ENCODE assay signal across 8 mouse cellular contexts in genomic region chr10:12826760-12827281, GRCm38 (mm10). TPM values are rescaled to one million over a fixed set of nuclear protein-coding genes. Genes with fewer than 3 reads are reported as not detected.
DNase-seq lines count a peak whose midpoint lies in the region; ATAC-seq and TF ChIP-seq lines count a peak whose summit lies in the region.

No protein-coding gene starts in this region.

- 62% methylated on average over 6 of the region's 6 CpGs for WGBS in limb, embryonic 13.5 days
- WGBS in limb, embryonic 10.5 days, result 66% methylated on average over 6 of the region's 6 CpGs
- WGBS in lung, postnatal 0 days, result 40% methylated on average over 6 of the region's 6 CpGs

- 0 out of 2 replicates have a peak overlapping the region, but pooled peaks have one; percentile 11 for H3K4me2 ChIP-seq in limb, embryonic 13.5 days (replicated peaks)
- peak overlapping the region; percentile 33 for H3K4me2 ChIP-seq in lung, postnatal 0 days (replicated peaks; ENCODE audit: low read depth, low read length)

- intact Hi-C loops in gastrocnemius, postnatal 14 days (cut with DNase I; ENCODE audit: low total_unique reads), result no loop called here

- DNase-seq in limb, embryonic 10.5 days (ENCODE audit: low spot score), result no peak
- peak; percentile 43 for DNase-seq in kidney, postnatal 14 days
- peak; percentile 56 for DNase-seq in lung, postnatal 0 days (ENCODE audit: low spot score)
- no peak for DNase-seq in right cerebral cortex, adult 18-20 months
- no peak for DNase-seq in thymus, postnatal 0 days (ENCODE audit: low spot score)
- no peak for DNase-seq in gastrocnemius, postnatal 14 days

- ATAC-seq in limb, embryonic 13.5 days (ENCODE audit: low FRiP score, low read depth), result no peak
- ATAC-seq in common myeloid progenitor, adult 5-6 weeks (replicated peaks; ENCODE audit: low read depth, poor library complexity, severe bottlenecking), result peak; percentile 62
- peak; percentile 84 for ATAC-seq in lung, postnatal 0 days

- no peak for TF ChIP-seq CTCF in lung, postnatal 0 days (IDR thresholded peaks at IDR 0.05)

- H3K4me3 ChIP-seq in limb, embryonic 13.5 days, result no peak overlapping the region
- no peak overlapping the region for H3K4me3 ChIP-seq in limb, embryonic 10.5 days
- no peak overlapping the region for H3K4me3 ChIP-seq in lung, postnatal 0 days (ENCODE audit: low read depth, low read length)

- H3K4me1 ChIP-seq in limb, embryonic 13.5 days, result peaks cover 26% of the 10 kb centered on the region
- H3K4me1 ChIP-seq in limb, embryonic 10.5 days, result peaks cover 12% of the 10 kb centered on the region; the same call in 1 of the 2 replicates
- H3K4me1 ChIP-seq in lung, postnatal 0 days (ENCODE audit: insufficient read depth, low read depth, low read length), result peaks cover 32% of the 10 kb centered on the region

- no peak overlapping the region for H3K27ac ChIP-seq in limb, embryonic 13.5 days
- no peak overlapping the region for H3K27ac ChIP-seq in limb, embryonic 10.5 days
- H3K27ac ChIP-seq in lung, postnatal 0 days (ENCODE audit: low read length), result peak overlapping the region; percentile 75

- no peaks in the 10 kb centered on the region for H3K27me3 ChIP-seq in limb, embryonic 13.5 days
- H3K27me3 ChIP-seq in limb, embryonic 10.5 days (ENCODE audit: low read depth, poor library complexity, severe bottlenecking), result no peaks in the 10 kb centered on the region
- no peaks in the 10 kb centered on the region for H3K27me3 ChIP-seq in lung, postnatal 0 days (replicated peaks; ENCODE audit: insufficient read depth, low read length)

- TF ChIP-seq EP300 in lung, postnatal 0 days (IDR thresholded peaks at IDR 0.05), result peak; percentile 51; the same call in 1 of the 2 replicates

- H3K9ac ChIP-seq in limb, embryonic 13.5 days, result no peak overlapping the region
- H3K9ac ChIP-seq in lung, postnatal 0 days (replicated peaks; ENCODE audit: low read depth), result no peak overlapping the region

- no peaks in the 10 kb centered on the region for H3K36me3 ChIP-seq in limb, embryonic 13.5 days
- H3K36me3 ChIP-seq in limb, embryonic 10.5 days, result no peaks in the 10 kb centered on the region
- no peaks in the 10 kb centered on the region for H3K36me3 ChIP-seq in lung, postnatal 0 days (ENCODE audit: insufficient read depth, low read length)

- H3K9me3 ChIP-seq in limb, embryonic 13.5 days, result no peaks in the 10 kb centered on the region
- H3K9me3 ChIP-seq in limb, embryonic 10.5 days (replicated peaks), result no peaks in the 10 kb centered on the region
- no peaks in the 10 kb centered on the region for H3K9me3 ChIP-seq in lung, postnatal 0 days (ENCODE audit: low read length)

RNA-seq across cellular contexts. Expression of gene Utrn, which starts 42.3 kb away (rescaled TPM):
- polyA plus RNA-seq in limb, embryonic 13.5 days (2015; fragmentation: Nextera tagmentation; extraction: Ambion mirVana), result 89.9 and 90.2 TPM in 2 replicates
- 40.2 and 49.0 TPM in 2 replicates for polyA plus RNA-seq in limb, embryonic 10.5 days (2016; fragmentation: Nextera tagmentation; extraction: Ambion mirVana)
- total RNA-seq in common myeloid progenitor, adult 5-6 weeks (2017), result 45.9 and 46.5 TPM in 2 replicates
- polyA plus RNA-seq in lung, postnatal 0 days (2015; fragmentation: Nextera tagmentation; extraction: Ambion mirVana), result 88.4 and 107 TPM in 2 replicates
- 54.3 and 84.8 TPM in 2 replicates for polyA plus RNA-seq in thymus, postnatal 0 days (2015; fragmentation: Nextera tagmentation; extraction: Ambion mirVana)
- total RNA-seq in gastrocnemius, postnatal 14 days (2021), result 10 to 100 TPM; 37.1 to 44.7 TPM

Comparison
In these comparisons a context has a peak if more than half of its experiments do, and no peak if none do; other contexts are left out.
1. DNase-seq: peak in kidney, postnatal 14 days (single experiment) and lung, postnatal 0 days (single experiment); none in limb, embryonic 10.5 days (single experiment), right cerebral cortex, adult 18-20 months (single experiment), thymus, postnatal 0 days (single experiment) and gastrocnemius, postnatal 14 days (single experiment).